ENCODE assay signal across 21 mouse cellular contexts in the genomic region with DNA sequence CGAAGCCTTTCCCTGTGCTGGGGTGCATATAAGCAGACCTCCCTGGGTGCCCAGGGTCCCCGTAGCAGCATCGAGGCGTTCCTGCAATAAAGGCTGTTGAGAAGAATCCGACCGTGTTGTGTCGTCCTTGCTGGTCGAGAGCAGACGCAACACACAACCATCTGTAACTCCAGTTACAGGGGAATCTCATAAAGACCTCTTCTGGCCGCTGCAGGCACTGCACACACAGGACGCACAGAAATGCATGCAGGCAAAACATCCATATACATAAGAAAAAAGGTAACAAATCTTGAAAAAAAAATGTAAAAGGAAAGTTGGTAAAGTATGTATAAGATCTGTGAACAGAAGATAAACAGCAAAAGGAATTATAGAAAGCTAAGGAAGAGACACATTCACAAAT.
DNase-seq lines count a peak whose midpoint lies in the region; ATAC-seq and TF ChIP-seq lines count a peak whose summit lies in the region.
"Had no signal": no experiment of that assay in that cellular context is flagged by ENCODE, and none has a peak within 500 bp of the region (broad histone marks: within the 10 kb centered on the region; RNA-seq: fewer than 3 reads in every experiment).

No protein-coding gene starts in this region.

- H3K27ac ChIP-seq in intestine, embryonic 15.5 days = no peak overlapping the region
- H3K27ac ChIP-seq in midbrain, postnatal 0 days (ENCODE audit: low read depth, low read length) = no peak overlapping the region
- H3K27ac ChIP-seq: embryonic facial prominence, embryonic 10.5 days; embryonic facial prominence, embryonic 12.5 days; forebrain, embryonic 13.5 days; forebrain, embryonic 15.5 days had no signal

- DNase-seq in ES-CJ7 (ENCODE audit: low read depth, low spot score) (peak; percentile 23), R1 (ENCODE audit: low read depth, low spot score) (peak; percentile 64)
- no peak for DNase-seq in midbrain, postnatal 0 days (ENCODE audit: low spot score)
- DNase-seq: adrenal gland, adult 2 months; adrenal gland, postnatal 10 days; adrenal gland, postnatal 25 days; cerebellum, adult 11 months; cerebellum, adult 18-20 months; cerebellum, adult 8-10 months; cerebellum, postnatal 10 days; cerebellum, postnatal 25 days; forebrain, postnatal 0 days had no signal

- no peak for ATAC-seq in CD4-positive, CD25-positive, alpha-beta regulatory T cell, adult 4 months
- no peak for ATAC-seq in intestine, embryonic 15.5 days
- ATAC-seq in midbrain, postnatal 0 days (ENCODE audit: low FRiP score) = no peak
- ATAC-seq: forebrain, embryonic 13.5 days; forebrain, embryonic 15.5 days; forebrain, postnatal 0 days had no signal

- H3K4me2 ChIP-seq in intestine, embryonic 15.5 days (replicated peaks) = no peak overlapping the region
- H3K4me2 ChIP-seq in midbrain, postnatal 0 days (ENCODE audit: low read depth, low read length, poor library complexity, severe bottlenecking) = no peak overlapping the region
- H3K4me2 ChIP-seq: embryonic facial prominence, embryonic 12.5 days; forebrain, embryonic 13.5 days; forebrain, embryonic 15.5 days had no signal

- H3K27me3 ChIP-seq in E14TG2a.4 (ENCODE audit: insufficient read depth, low read length) = no peaks in the 10 kb centered on the region
- no peaks in the 10 kb centered on the region for H3K27me3 ChIP-seq in intestine, embryonic 15.5 days (replicated peaks)
- H3K27me3 ChIP-seq in midbrain, postnatal 0 days (ENCODE audit: insufficient read depth, low read length) = no peaks in the 10 kb centered on the region
- H3K27me3 ChIP-seq: CH12.LX; embryonic facial prominence, embryonic 12.5 days; forebrain, embryonic 13.5 days; forebrain, embryonic 15.5 days had no signal

- 92% methylated on average over 11 of the region's 11 CpGs for WGBS in intestine, embryonic 15.5 days
- WGBS in midbrain, postnatal 0 days = 95% methylated on average over 11 of the region's 11 CpGs

- H3K36me3 ChIP-seq in E14TG2a.4 (ENCODE audit: insufficient read depth, low read length) = no peaks in the 10 kb centered on the region
- H3K36me3 ChIP-seq in intestine, embryonic 15.5 days = no peaks in the 10 kb centered on the region
- no peaks in the 10 kb centered on the region for H3K36me3 ChIP-seq in midbrain, postnatal 0 days (ENCODE audit: insufficient read depth, low read length)
- H3K36me3 ChIP-seq: embryonic facial prominence, embryonic 10.5 days; embryonic facial prominence, embryonic 12.5 days; forebrain, embryonic 15.5 days; G1E had no signal

- TF ChIP-seq CTCF in E14TG2a.4 (conservative IDR thresholded peaks at IDR 0.05; ENCODE audit: low read length) = peak; percentile 55
- TF ChIP-seq CTCF in midbrain, postnatal 0 days (IDR thresholded peaks at IDR 0.05) = no peak

- H3K4me3 ChIP-seq in E14TG2a.4 (replicated peaks; ENCODE audit: low read length) = no peak overlapping the region
- H3K4me3 ChIP-seq in intestine, embryonic 15.5 days (replicated peaks) = no peak overlapping the region
- H3K4me3 ChIP-seq in midbrain, postnatal 0 days (ENCODE audit: low read depth, low read length) = no peak overlapping the region
- H3K4me3 ChIP-seq: embryonic facial prominence, embryonic 10.5 days; embryonic facial prominence, embryonic 12.5 days; forebrain, embryonic 13.5 days; forebrain, embryonic 15.5 days had no signal

- no peaks in the 10 kb centered on the region for H3K9me3 ChIP-seq in E14TG2a.4 (ENCODE audit: low read length)
- no peaks in the 10 kb centered on the region for H3K9me3 ChIP-seq in intestine, embryonic 15.5 days
- no peaks in the 10 kb centered on the region for H3K9me3 ChIP-seq in midbrain, postnatal 0 days (ENCODE audit: low read length)
- H3K9me3 ChIP-seq: embryonic facial prominence, embryonic 10.5 days; embryonic facial prominence, embryonic 12.5 days; forebrain, embryonic 13.5 days; forebrain, embryonic 15.5 days; G1E had no signal

- H3K4me1 ChIP-seq in E14TG2a.4 (replicated peaks; ENCODE audit: low read depth, low read length) = peaks cover 8% of the 10 kb centered on the region
- 0 out of 2 replicates have a peak, but pooled peaks cover 2% of the 10 kb centered on the region for H3K4me1 ChIP-seq in intestine, embryonic 15.5 days (replicated peaks)
- no peaks in the 10 kb centered on the region for H3K4me1 ChIP-seq in midbrain, postnatal 0 days (ENCODE audit: insufficient read depth, low read length)
- H3K4me1 ChIP-seq: embryonic facial prominence, embryonic 12.5 days; forebrain, embryonic 13.5 days; forebrain, embryonic 15.5 days had no signal

- H3K9ac ChIP-seq in intestine, embryonic 15.5 days = no peak overlapping the region
- H3K9ac ChIP-seq in midbrain, postnatal 0 days (replicated peaks; ENCODE audit: low read length, poor library complexity, severe bottlenecking) = no peak overlapping the region
- H3K9ac ChIP-seq: embryonic facial prominence, embryonic 12.5 days; forebrain, embryonic 13.5 days; forebrain, embryonic 15.5 days; forebrain, postnatal 0 days had no signal
